Mouse (Mus musculus) mesoderm, embryonic 11.5 days (tissue): ENCODE data around the gene Ntng2.

Source experiments
- DNase-seq: peaks from one replicate; pipeline ENCODE4 v3.0.0-alpha.2; 2012; ENCODE audit warnings: low read depth, low spot score

The Ntng2 gene

GRCm38 (mm10) chr2:29237623-29238022 is 15.2 kb downstream of the Ntng2 start:
- DNase-seq: no peak

DNA sequence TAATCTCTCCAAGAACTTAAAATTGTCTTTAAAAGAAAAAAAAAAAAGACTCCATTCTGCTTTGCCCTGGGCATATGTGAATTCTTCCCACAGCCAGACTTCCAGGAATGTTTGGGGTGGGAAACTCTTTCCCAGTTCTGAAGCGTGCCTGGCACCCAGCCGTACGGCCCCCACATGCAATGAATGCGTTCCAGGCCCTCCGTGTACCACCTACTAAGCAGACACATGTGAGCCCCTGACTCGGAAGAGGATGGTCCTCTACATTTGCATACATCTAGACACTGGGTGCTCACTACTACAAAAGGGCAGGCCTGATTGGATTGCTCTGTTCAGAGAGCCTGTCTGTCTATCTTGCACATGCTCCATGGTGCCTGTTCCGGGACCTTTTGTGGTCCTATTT is 17.0 kb downstream of the Ntng2 start:
- no peak for DNase-seq

DNA sequence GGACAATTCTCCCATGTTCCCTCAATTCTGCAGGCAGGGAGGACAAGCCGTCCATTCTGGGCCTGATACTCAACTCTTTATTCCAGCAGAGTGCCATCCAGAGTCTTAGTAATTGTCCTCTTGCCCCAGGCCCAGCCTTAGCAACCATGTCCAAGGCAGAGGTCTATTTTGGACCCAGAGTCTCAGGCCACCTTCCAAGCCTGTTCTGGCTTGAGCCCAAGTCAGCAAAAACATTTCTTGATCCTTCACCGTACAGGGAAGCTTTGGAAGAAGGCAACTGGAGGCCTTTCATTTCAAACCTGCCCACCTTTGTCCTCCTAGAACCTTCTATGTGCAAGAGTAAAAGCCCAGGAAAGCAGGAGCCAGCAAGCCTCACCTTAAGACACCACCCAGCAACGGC is 17.8 kb downstream of the Ntng2 start:
- DNase-seq: no peak

GRCm38 (mm10) chr2:29234002-29234401 is 18.8 kb downstream of the Ntng2 start:
- no peak for DNase-seq

GRCm38 (mm10) chr2:29230191-29230835 is 22.5 kb downstream of the Ntng2 start:
- no peak for DNase-seq

DNA sequence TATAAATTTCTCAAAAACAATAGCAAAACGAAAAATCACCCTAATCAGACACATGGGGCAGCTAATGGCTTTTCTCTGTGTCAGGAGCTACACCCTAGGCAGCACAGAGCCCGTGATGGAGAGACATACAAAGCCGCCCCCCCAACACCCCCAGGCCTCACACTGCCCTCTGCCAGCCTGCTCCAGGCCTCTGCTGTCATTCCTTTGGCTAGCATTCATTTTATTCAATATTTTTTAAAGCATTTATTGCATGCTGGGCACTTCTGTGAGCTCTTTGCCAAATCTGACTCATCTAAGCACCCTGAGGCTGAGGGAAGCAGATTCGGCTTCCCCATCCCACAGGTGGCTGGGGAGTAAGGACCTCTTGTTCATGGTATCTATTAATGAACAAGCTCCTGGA is 26.1 kb downstream of the Ntng2 start:
- no peak for DNase-seq

- no peak for DNase-seq
These were observed 29.1 kb downstream of the Ntng2 start for GRCm38 (mm10) chr2:29223591-29224262.

DNA sequence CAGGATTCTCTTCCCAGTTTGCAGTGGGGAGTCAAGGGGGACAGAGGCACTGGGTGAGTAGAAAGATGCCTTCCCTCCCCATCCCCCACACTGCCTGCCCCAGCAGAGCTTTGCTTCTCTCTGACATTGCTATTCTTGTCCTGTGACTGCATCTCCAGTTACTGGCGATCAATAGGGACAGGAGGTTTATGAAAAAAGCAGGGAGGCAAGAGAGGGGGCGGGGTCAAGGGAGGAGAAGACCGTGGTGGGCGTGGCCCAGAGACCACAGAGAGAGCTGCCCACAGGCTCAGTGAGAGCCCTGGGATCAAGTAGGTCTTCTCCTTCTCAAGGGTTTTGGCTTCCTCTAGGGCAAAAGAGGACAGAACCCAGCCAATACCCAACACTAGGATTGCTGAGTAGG is 30.5 kb downstream of the Ntng2 start:
- DNase-seq: peak; percentile 56

DNA sequence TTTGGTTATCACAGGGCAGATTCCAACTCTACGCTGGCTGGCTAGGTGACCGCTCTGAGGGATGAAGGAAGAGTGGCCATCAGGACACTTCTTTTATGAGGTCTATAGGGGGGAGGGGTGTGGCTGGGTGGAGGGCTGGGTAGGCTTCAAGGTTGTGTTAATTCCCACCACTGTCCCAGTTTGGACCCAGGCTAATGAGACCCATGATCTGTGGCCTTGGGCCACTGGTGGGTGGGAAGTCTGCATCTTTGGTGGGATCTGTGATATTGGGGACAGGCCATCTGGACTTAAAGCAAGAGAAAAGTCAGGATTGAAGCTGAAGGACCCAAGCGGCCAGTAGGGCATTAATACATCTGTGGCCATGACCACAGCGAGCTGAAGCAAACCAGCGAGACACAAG is 34.0 kb downstream of the Ntng2 start:
- no peak for DNase-seq

DNA sequence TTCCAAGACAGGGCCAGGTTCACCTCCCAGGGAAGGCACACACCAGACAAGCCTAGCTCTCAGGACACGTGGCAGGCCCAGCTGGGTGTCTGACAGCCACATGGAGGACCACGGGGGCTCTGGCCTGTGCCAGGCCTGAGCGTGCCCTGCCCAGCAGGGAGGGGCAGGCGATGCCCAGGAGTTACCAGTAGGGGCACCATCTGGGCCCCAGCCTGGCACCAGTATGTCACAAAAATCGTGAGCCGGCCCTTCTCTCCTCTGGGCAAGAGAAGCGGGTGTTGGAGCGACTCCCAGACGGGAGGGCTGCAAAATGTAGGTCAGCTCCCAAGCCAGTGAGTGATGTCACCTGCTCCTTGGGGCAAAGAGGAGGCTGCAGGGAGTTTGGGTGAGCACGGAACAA is 34.9 kb downstream of the Ntng2 start:
- no peak for DNase-seq

GRCm38 (mm10) chr2:29217042-29217441 is 35.8 kb downstream of the Ntng2 start:
- DNase-seq: no peak

DNA sequence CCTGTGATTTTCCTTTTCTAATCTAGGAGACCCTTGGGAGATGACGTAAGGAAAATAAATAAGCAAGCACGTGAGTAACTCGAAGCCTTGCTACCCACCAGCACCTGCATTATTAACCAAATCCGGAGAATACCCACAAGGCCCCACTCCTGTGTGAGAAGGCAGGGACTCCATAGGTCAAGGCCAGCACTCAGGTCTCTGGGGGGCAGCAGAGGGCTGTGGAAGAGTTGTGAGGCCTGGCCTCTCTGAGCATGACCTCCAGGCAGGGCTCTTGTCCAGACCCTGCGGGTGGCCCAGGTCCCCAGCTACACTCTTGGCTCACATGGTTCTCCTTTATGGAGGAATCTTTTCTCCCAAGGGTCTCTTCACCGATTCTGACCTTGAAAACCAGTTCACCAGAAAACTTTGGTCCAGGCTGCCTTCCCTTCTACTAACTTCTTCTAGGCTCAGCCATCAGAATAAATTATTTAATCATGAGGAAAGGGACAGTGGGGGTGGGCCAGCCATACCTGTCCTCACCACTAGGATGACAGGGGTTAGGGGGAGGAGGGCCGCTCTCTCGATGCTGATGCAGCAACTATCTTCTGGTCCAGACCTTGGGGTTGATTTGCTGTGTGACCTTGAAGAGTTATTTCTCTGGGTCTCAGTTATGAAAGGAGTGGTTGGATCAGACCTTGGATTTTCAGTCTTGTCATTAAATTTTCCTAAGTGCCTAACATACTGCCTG is 36.4 kb downstream of the Ntng2 start:
- no peak for DNase-seq

DNA sequence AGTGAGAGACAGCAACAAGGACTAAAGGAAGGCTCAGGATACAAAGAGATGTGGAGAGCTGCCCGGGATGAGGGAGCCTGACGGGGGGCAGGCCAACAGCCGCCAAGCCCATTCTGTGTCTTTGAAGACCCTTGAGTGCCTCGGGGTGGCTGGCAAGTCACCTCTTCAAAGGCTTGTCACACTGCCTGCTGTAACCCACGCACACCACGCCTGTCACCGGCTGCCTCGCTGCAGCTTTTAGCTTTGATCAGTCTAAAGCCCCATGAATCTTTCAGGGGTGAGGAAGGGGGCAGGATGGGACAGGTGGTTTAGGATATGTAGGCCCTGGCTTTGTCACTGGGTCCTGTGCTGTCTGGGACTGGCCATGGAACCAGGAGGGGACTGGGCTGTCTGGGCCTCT is 46.6 kb downstream of the Ntng2 start:
- no peak for DNase-seq

DNA sequence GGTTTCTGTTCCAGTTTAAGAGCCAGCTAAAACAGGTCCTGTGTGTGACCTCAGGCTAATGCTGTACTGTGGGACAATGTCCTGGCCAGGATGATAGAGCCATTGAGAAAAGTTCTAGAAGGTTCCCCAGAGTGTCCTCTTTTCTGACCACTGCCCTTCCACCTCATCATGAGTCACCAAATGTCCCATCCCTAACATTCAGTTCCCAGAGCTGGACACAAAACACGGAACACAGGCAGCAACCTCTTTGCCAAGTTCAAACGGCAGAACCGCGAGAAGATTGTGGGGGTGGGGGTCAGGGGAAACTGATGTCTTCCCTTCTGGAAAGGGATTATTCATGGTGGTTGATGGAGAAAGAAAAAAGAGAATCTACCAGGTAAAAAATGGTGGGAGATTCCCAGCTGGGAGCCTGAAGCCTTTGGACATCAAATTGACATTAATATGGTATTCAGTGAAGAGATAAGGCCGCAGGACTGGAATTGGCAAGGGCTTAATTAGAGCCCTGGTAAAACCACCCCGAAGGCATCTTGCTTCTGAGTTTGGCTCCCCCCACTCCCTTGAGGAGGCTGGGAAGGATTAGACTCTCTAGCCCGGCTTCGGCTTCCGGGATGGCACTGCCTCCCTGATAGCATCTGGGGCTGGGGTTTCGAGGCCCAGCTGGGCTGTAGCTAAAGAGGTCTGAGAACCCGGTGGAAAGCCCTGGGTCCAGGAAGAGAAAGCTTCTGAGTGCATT is 51.4 kb downstream of the Ntng2 start:
- DNase-seq: no peak

GRCm38 (mm10) chr2:29199909-29200308 is 52.9 kb downstream of the Ntng2 start:
- DNase-seq: peak; percentile 61

- no peak for DNase-seq
These were observed 54.4 kb downstream of the Ntng2 start for GRCm38 (mm10) chr2:29198446-29198845.

- DNase-seq: no peak
These were observed 56.0 kb downstream of the Ntng2 start for GRCm38 (mm10) chr2:29196844-29197243.

DNA sequence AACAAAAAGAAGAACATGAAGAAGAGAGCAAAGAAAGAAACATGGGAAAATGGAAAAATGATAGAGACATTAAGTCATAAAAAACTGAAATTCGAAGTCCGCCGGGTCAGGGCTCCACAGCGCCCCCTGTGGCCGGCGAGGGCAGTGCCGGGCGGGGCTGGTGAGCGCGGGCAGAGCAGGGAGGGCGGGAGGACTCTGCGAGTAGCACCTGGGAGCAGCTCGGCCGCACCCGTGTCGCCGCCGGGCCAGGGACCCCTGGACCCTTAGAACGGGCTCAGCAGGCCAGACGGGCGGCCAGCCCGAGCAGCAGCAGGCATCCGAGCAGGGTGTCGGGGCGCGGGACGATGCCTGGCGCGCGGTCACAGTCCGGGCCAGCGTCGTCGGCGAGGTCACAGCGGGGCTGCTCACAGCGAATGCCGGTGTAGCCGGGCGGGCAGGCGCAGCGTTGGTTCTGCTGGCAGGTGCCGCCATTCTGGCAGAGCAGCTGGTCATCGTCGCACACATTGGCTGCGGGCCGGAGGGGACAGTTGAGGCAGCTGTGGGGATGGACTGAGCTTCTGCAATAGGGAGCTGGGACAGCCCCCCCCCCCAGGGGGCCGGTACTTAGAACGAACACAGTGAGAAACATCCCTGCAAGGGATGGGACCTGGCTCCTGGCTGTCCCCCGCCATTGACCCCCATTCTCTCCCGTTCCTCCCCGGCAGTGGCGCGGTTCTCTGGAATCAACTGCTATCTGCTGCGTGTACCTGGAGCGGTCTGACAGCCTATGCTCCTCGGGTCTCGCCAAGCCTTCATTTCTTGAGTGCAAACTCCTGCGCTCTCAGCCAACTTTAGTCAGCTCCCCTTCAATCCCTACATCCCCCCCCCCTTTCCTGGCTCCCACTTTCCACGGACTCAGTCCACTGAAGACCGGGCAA is 58.0 kb downstream of the Ntng2 start:
- peak; percentile 77 for DNase-seq

DNA sequence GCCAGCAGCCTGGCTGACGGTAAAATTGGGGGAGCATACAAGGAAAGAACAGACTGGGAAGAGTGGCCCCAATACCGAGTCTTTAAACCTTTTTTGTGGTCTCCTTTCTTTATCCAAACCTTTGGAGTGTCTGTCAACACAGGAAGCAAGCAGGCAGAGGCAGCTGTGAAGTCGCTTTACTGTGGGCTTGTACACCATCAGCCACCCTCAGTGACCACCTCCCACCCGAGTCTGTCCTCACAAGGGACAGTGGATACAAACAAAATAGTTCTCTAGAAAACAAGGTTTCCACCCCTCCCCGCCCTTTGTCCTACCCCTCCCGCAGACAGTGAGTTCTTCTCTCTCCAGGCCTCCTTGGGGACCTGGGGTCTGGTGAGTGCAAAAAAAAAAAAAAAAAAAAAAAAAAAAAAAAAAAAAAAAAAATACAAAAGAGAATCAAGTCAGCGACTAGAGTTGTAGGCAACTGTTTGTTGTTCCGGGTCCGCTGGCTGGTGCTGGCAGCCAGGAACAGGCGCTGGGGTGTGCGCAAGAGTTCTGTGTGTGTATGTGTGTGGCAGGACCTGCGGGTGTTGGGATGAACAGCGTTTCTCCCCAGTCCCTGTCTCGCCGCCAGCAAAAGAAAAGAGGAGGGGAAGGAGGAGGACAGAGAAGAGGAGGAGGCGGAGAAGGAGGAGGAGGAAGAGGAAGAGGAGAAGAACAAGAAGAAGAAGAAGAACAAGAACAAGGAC is 58.8 kb downstream of the Ntng2 start:
- DNase-seq: no peak

DNA sequence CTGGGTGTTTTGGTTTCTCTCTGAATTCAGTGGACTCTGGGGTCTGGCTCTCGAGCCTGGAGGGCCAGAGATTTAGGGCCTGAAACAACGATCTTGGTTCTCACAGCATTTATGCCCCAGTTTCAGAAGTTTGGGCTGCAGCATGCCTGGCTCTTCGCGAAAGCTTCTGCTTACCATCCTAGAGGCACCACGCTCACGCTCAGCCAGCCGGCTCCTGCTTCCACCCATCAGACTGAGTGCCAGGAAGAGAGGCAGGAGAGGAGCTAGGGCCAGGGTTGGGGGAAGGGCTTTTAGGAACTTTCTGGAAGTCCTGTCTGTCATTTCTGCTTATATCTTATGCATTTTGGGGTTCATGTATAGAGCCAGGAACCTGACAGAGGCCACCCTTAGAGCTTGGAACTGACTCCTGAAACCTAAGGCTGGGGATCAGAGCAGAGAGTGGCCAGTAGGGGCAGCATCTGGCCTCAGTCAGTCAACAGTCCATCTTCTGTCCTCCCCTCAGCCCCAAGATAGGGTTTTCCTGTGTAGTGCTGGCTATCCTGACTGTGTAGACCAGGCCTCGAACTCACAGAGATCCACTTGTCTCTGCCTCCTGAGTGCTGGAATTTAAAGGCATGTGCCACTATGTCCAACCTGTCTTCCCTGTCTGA is 60.1 kb downstream of the Ntng2 start:
- DNase-seq: no peak
